Mouse (Mus musculus) retina, postnatal 7 days (tissue): Measurements from ENCODE around the gene Retreg1.
A peak's percentile ranks its signal among the peaks of the same experiment; 100 is the strongest.

Experiments
- DNase-seq: peaks from one replicate; pipeline ENCODE4 v3.0.0-alpha.2; 2012; ENCODE audit warnings: low read depth, low spot score

Gene Retreg1

GRCm38 (mm10) chr15:25880192-25880591 is 37.2 kb downstream of the Retreg1 start:
- DNase-seq: no peak

GRCm38 (mm10) chr15:25882002-25882401 is 39.0 kb downstream of the Retreg1 start:
- DNase-seq: no peak

GRCm38 (mm10) chr15:25884416-25884958 is 41.5 kb downstream of the Retreg1 start:
- no peak for DNase-seq

- no peak for DNase-seq
Observed at GRCm38 (mm10) chr15:25886581-25887011, 43.6 kb downstream of the Retreg1 start.

GRCm38 (mm10) chr15:25889927-25890326 is 46.9 kb downstream of the Retreg1 start:
- DNase-seq: no peak

- no peak for DNase-seq
Observed at GRCm38 (mm10) chr15:25891556-25891955, 48.6 kb downstream of the Retreg1 start.

- DNase-seq: no peak
Observed at GRCm38 (mm10) chr15:25893327-25893726, 50.3 kb downstream of the Retreg1 start.

- no peak for DNase-seq
Observed at GRCm38 (mm10) chr15:25896783-25897182, 53.8 kb downstream of the Retreg1 start.

- DNase-seq: no peak
Observed at GRCm38 (mm10) chr15:25897617-25898016, 54.6 kb downstream of the Retreg1 start.

- DNase-seq: no peak
Observed at GRCm38 (mm10) chr15:25899021-25899420, 56.0 kb downstream of the Retreg1 start.

- DNase-seq: no peak
Observed at GRCm38 (mm10) chr15:25900540-25900939, 57.6 kb downstream of the Retreg1 start.

GRCm38 (mm10) chr15:25902931-25903615 is 60.1 kb downstream of the Retreg1 start:
- no peak for DNase-seq

- no peak for DNase-seq
Observed at GRCm38 (mm10) chr15:25904435-25905021, 61.5 kb downstream of the Retreg1 start.

GRCm38 (mm10) chr15:25909783-25910494 is 67.0 kb downstream of the Retreg1 start:
- DNase-seq: peak; percentile 38

- no peak for DNase-seq
Observed at GRCm38 (mm10) chr15:25910495-25910865, 67.5 kb downstream of the Retreg1 start.

GRCm38 (mm10) chr15:25910924-25911323 is 67.9 kb downstream of the Retreg1 start:
- DNase-seq: no peak

- DNase-seq: no peak
Observed at GRCm38 (mm10) chr15:25912911-25913310, 69.9 kb downstream of the Retreg1 start.

GRCm38 (mm10) chr15:25913659-25914058 is 70.7 kb downstream of the Retreg1 start:
- DNase-seq: no peak

GRCm38 (mm10) chr15:25914160-25914559 is 71.2 kb downstream of the Retreg1 start:
- no peak for DNase-seq

GRCm38 (mm10) chr15:25915013-25915412 is 72.0 kb downstream of the Retreg1 start:
- DNase-seq: no peak

GRCm38 (mm10) chr15:25915574-25916205 is 72.7 kb downstream of the Retreg1 start:
- DNase-seq: no peak

GRCm38 (mm10) chr15:25916252-25916651 is 73.3 kb downstream of the Retreg1 start:
- no peak for DNase-seq
